Comparison of ENCODE assay signal across 8 mouse cellular contexts in genomic region chr4:115088611-115089338, GRCm38 (mm10). TPM values are rescaled to one million over a fixed set of nuclear protein-coding genes. Genes with fewer than 3 reads are reported as not detected.
DNase-seq lines count a peak whose midpoint lies in the region; ATAC-seq and TF ChIP-seq lines count a peak whose summit lies in the region.

TSS of gene Pdzk1ip1 (plus strand) at chr4:115088708.

- no peaks in the 10 kb centered on the region for H3K9me3 ChIP-seq in midbrain, postnatal 0 days (ENCODE audit: low read length)
- H3K9me3 ChIP-seq in midbrain, embryonic 14.5 days (ENCODE audit: control insufficient read depth, low read length) = no peaks in the 10 kb centered on the region
- no peaks in the 10 kb centered on the region for H3K9me3 ChIP-seq in limb, embryonic 13.5 days

- H3K9ac ChIP-seq in midbrain, postnatal 0 days (replicated peaks; ENCODE audit: low read length, poor library complexity, severe bottlenecking) = no peak within 1 kb of the TSS
- no peak within 1 kb of the TSS for H3K9ac ChIP-seq in midbrain, embryonic 14.5 days (replicated peaks; ENCODE audit: low read length)
- H3K9ac ChIP-seq in limb, embryonic 13.5 days = no peak within 1 kb of the TSS

- no peak within 1 kb of the TSS for H3K4me3 ChIP-seq in midbrain, postnatal 0 days (ENCODE audit: low read depth, low read length)
- H3K4me3 ChIP-seq in midbrain, embryonic 14.5 days (replicated peaks; ENCODE audit: low read depth, low read length) = no peak within 1 kb of the TSS
- H3K4me3 ChIP-seq in limb, embryonic 13.5 days = no peak within 1 kb of the TSS
- H3K4me3 ChIP-seq in small intestine, adult 2 months (ENCODE audit: low read depth, low read length) = peak within 1 kb of the TSS; percentile 58

- no peak for DNase-seq in midbrain, postnatal 0 days (ENCODE audit: low spot score)
- DNase-seq in midbrain, embryonic 14.5 days = no peak
- DNase-seq in gastrocnemius, postnatal 25 days = no peak
- DNase-seq in layer of hippocampus, adult 9-10 months (ENCODE audit: low spot score) = no peak
- no peak for DNase-seq in heart, postnatal 14 days

- H3K4me2 ChIP-seq in midbrain, postnatal 0 days (ENCODE audit: low read depth, low read length, poor library complexity, severe bottlenecking) = 0 out of 2 replicates have a peak within 1 kb of the TSS, but pooled peaks have one; percentile 7
- H3K4me2 ChIP-seq in midbrain, embryonic 14.5 days (ENCODE audit: low read length) = no peak within 1 kb of the TSS; the same call in 1 of the 2 replicates
- H3K4me2 ChIP-seq in limb, embryonic 13.5 days (replicated peaks) = peak within 1 kb of the TSS; percentile 12

- no peak for TF ChIP-seq CTCF in midbrain, postnatal 0 days (IDR thresholded peaks at IDR 0.05)
- TF ChIP-seq CTCF in small intestine, adult 2 months (IDR thresholded peaks at IDR 0.05; ENCODE audit: extremely low read depth, insufficient read length, insufficient replicate concordance, low read depth, low read length) = no peak

- TF ChIP-seq POLR2A in small intestine, adult 2 months (IDR thresholded peaks at IDR 0.05; ENCODE audit: low read depth, low read length) = 0 out of 2 replicates have a peak, but pooled peaks have one; percentile 23

- H3K4me1 ChIP-seq in midbrain, postnatal 0 days (ENCODE audit: insufficient read depth, low read length) = no peaks in the 10 kb centered on the region
- no peaks in the 10 kb centered on the region for H3K4me1 ChIP-seq in midbrain, embryonic 14.5 days (ENCODE audit: control insufficient read depth, insufficient read depth, low read length)
- no peaks in the 10 kb centered on the region for H3K4me1 ChIP-seq in limb, embryonic 13.5 days
- H3K4me1 ChIP-seq in small intestine, adult 2 months (ENCODE audit: control insufficient read depth, insufficient read depth, insufficient read length, low read length) = peaks cover 4% of the 10 kb centered on the region; the same call in 1 of the 2 replicates

- intact Hi-C loops in heart, postnatal 14 days (cut with DNase I) = loop anchor here (5.0 kb wide), 1 partner anchor 91 kb away; no protein-coding TSS in a partner anchor

- no peaks in the 10 kb centered on the region; the same call in 1 of the 2 replicates for H3K27me3 ChIP-seq in midbrain, postnatal 0 days (ENCODE audit: insufficient read depth, low read length)
- peaks cover 6% of the 10 kb centered on the region; the same call in 1 of the 2 replicates for H3K27me3 ChIP-seq in midbrain, embryonic 14.5 days (ENCODE audit: control insufficient read depth, insufficient read depth, low read length)
- peaks cover 75% of the 10 kb centered on the region for H3K27me3 ChIP-seq in limb, embryonic 13.5 days
- no peaks in the 10 kb centered on the region for H3K27me3 ChIP-seq in small intestine, adult 2 months (ENCODE audit: control insufficient read depth, insufficient read depth, low read length)

- no peak for ATAC-seq in midbrain, postnatal 0 days (ENCODE audit: low FRiP score)
- ATAC-seq in midbrain, embryonic 14.5 days (ENCODE audit: low FRiP score, low TSS enrichment) = no peak
- peak; percentile 78 for ATAC-seq in granulocyte monocyte progenitor cell, adult 5-6 weeks (replicated peaks; ENCODE audit: poor library complexity, severe bottlenecking)
- no peak for ATAC-seq in limb, embryonic 13.5 days (ENCODE audit: low FRiP score, low read depth)

- no peak within 1 kb of the TSS for H3K27ac ChIP-seq in midbrain, postnatal 0 days (ENCODE audit: low read depth, low read length)
- H3K27ac ChIP-seq in midbrain, embryonic 14.5 days (replicated peaks; ENCODE audit: low read depth, low read length) = no peak within 1 kb of the TSS
- no peak within 1 kb of the TSS for H3K27ac ChIP-seq in limb, embryonic 13.5 days
- no peak within 1 kb of the TSS for H3K27ac ChIP-seq in small intestine, adult 2 months (ENCODE audit: insufficient read depth, low read depth, low read length)

- no peaks in the 10 kb centered on the region for H3K36me3 ChIP-seq in midbrain, postnatal 0 days (ENCODE audit: insufficient read depth, low read length)
- no peaks in the 10 kb centered on the region for H3K36me3 ChIP-seq in midbrain, embryonic 14.5 days (ENCODE audit: control insufficient read depth, insufficient read depth, low read length)
- H3K36me3 ChIP-seq in limb, embryonic 13.5 days = no peaks in the 10 kb centered on the region
- H3K36me3 ChIP-seq in small intestine, adult 2 months (ENCODE audit: control insufficient read depth, insufficient read depth, low read length) = no peaks in the 10 kb centered on the region

- 31% methylated on average over 11 of the region's 11 CpGs for WGBS in midbrain, postnatal 0 days
- WGBS in midbrain, embryonic 14.5 days = 31% methylated on average over 11 of the region's 11 CpGs
- 17% methylated on average over 11 of the region's 11 CpGs for WGBS in limb, embryonic 13.5 days
- WGBS in small intestine, adult 2 months = 9% methylated on average over 11 of the region's 11 CpGs

RNA-seq across cellular contexts. Expression of gene Pdzk1ip1, which starts in this region (rescaled TPM):
- total RNA-seq in midbrain, postnatal 0 days (2014; rRNA removed) = 1.3 and 1.9 TPM in 2 replicates
- polyA plus RNA-seq in midbrain, postnatal 0 days (2015; fragmentation: Nextera tagmentation; extraction: Ambion mirVana) = 3.0 and 3.7 TPM in 2 replicates
- 2.0 and 4.5 TPM in 2 replicates for polyA plus RNA-seq in midbrain, embryonic 14.5 days (2014; fragmentation: Nextera tagmentation; extraction: Ambion mirVana)
- 0.92 TPM in 1 of 2 replicates, not detected in the other for total RNA-seq in granulocyte monocyte progenitor cell, adult 5-6 weeks (2014; fragmentation: Nextera tagmentation)
- total RNA-seq in granulocyte monocyte progenitor cell, adult 5-6 weeks (2017) = 3.8 TPM in 1 of 2 replicates, not detected in the other
- polyA plus RNA-seq in limb, embryonic 13.5 days (2015; fragmentation: Nextera tagmentation; extraction: Ambion mirVana) = 6.9 and 8.6 TPM in 2 replicates
- 8.4 and 10.7 TPM in 2 replicates for polyA plus RNA-seq in small intestine, adult 2 months (2012; rRNA removed)
- total RNA-seq in gastrocnemius, postnatal 25 days (2021) = not detected
- 1 to 10 TPM in 1 of 2 experiments, under 1 TPM in 1; 0.88 to 2.0 TPM for total RNA-seq in heart, postnatal 14 days (2021)
